Comparison of ENCODE assay signal across 27 mouse cellular contexts in the genomic region with DNA sequence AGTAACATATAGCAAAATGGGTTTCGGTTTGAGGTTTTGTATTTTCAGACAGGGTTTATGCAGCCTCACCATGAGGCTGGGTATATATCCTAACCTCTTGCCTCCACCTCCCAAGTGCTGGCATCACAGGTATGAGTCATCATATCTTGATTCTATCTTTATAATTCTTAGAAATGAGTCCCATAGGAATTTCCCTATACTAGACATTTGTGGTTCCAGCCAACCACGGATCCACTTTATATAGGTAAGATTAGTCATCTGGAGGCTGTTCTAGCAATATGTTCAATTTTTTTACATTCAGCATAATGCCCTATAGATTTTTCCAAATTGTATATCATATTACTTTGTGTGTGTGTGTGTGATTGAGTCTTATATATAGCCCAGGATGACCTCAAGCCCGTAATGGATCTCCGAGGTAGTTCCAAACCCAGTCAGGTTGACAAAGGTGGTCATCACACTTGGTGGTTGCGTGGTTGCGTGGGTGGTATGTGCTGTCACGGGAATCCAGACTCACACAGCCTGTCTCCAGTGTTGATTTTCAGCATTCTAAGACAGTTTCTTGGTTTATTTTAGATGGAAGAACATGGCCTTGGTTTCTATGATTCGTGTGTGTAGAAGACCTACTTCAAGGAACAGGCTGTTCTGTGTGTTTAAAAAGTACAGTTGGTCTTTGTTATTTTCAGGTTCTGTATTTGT. TPM values are rescaled to one million over a fixed set of nuclear protein-coding genes. Genes with fewer than 3 reads are reported as not detected.
A peak's percentile ranks its signal among the peaks of the same experiment; 100 is the strongest.
DNase-seq lines count a peak whose midpoint lies in the region; ATAC-seq and TF ChIP-seq lines count a peak whose summit lies in the region.
"Had no signal": no experiment of that assay in that cellular context is flagged by ENCODE, and none has a peak within 500 bp of the region (broad histone marks: within the 10 kb centered on the region; RNA-seq: fewer than 3 reads in every experiment).

No protein-coding gene starts in this region.

- DNase-seq in left cerebral cortex, adult 2 months (ENCODE audit: extremely low spot score in 1 of 2, low spot score in 2 of 2): peak in 1 of 2 experiments; percentile 32
- no peak for DNase-seq in left cerebral cortex, adult 11 months (ENCODE audit: low spot score)
- no peak for DNase-seq in lung, postnatal 14 days
- DNase-seq in brain, adult 2 months (ENCODE audit: low read depth, low spot score): peak; percentile 58
- DNase-seq in telencephalon, adult 2 months (ENCODE audit: low read depth, low spot score): peak; percentile 45
- no peak for DNase-seq in right cerebral cortex, postnatal 14 days
- DNase-seq: adrenal gland, postnatal 10 days; B cell, adult 2 months; cerebellum, adult 18-20 months; cerebellum, adult 9-11 months; cerebellum, postnatal 36 days; gastrocnemius, postnatal 14 days; heart, adult 2 months; heart, postnatal 14 days had no signal

- ATAC-seq in lung, embryonic 16.5 days (ENCODE audit: low read depth): 0 out of 2 replicates have a peak, but pooled peaks have one; percentile 7
- ATAC-seq: CD4-positive, CD25-positive, alpha-beta regulatory T cell, adult 4 months; forebrain, embryonic 16.5 days; hindbrain, postnatal 0 days had no signal

- no peaks in the 10 kb centered on the region for H3K36me3 ChIP-seq in lung, embryonic 16.5 days (ENCODE audit: control insufficient read depth, insufficient read depth, low read length)
- H3K36me3 ChIP-seq: embryonic facial prominence, embryonic 13.5 days; forebrain, embryonic 12.5 days; heart, embryonic 15.5 days; hindbrain, embryonic 13.5 days had no signal

- WGBS in lung, embryonic 16.5 days: 91% methylated on average over 8 of the region's 8 CpGs

- no peaks in the 10 kb centered on the region for H3K27me3 ChIP-seq in lung, embryonic 16.5 days (ENCODE audit: control insufficient read depth, insufficient read depth, low read depth, low read length)
- H3K27me3 ChIP-seq: embryonic facial prominence, embryonic 13.5 days; forebrain, embryonic 12.5 days; heart, embryonic 15.5 days; hindbrain, embryonic 13.5 days had no signal

- no peak overlapping the region for H3K9ac ChIP-seq in lung, embryonic 16.5 days (ENCODE audit: low read length)
- H3K9ac ChIP-seq: embryonic facial prominence, embryonic 13.5 days; forebrain, embryonic 12.5 days; heart, embryonic 15.5 days; hindbrain, embryonic 13.5 days had no signal

- intact Hi-C loops in left cerebral cortex, adult 2 months (cut with DNase I): no loop called here

- H3K9me3 ChIP-seq in lung, embryonic 16.5 days (ENCODE audit: control insufficient read depth, low read length): no peaks in the 10 kb centered on the region
- H3K9me3 ChIP-seq: embryonic facial prominence, embryonic 13.5 days; forebrain, embryonic 12.5 days; G1E; heart, embryonic 15.5 days; hindbrain, embryonic 13.5 days had no signal

- no peak overlapping the region for H3K4me2 ChIP-seq in lung, embryonic 16.5 days (ENCODE audit: low read depth, low read length)
- H3K4me2 ChIP-seq: embryonic facial prominence, embryonic 13.5 days; forebrain, embryonic 12.5 days; heart, embryonic 11.5 days; heart, embryonic 15.5 days; hindbrain, embryonic 13.5 days had no signal

- H3K4me1 ChIP-seq in lung, embryonic 16.5 days (replicated peaks; ENCODE audit: control insufficient read depth, insufficient read depth, low read length): no peaks in the 10 kb centered on the region
- H3K4me1 ChIP-seq: embryonic facial prominence, embryonic 13.5 days; forebrain, embryonic 12.5 days; heart, embryonic 15.5 days; hindbrain, embryonic 13.5 days had no signal

- no peak overlapping the region for H3K4me3 ChIP-seq in left cerebral cortex, adult 2 months
- H3K4me3 ChIP-seq in lung, embryonic 16.5 days (ENCODE audit: low read length): no peak overlapping the region
- H3K4me3 ChIP-seq: embryonic facial prominence, embryonic 13.5 days; forebrain, embryonic 12.5 days; heart, adult 2 months; heart, embryonic 15.5 days; hindbrain, embryonic 13.5 days had no signal

- no peak for TF ChIP-seq CTCF in left cerebral cortex, adult 2 months (IDR thresholded peaks at IDR 0.05)

- peak overlapping the region; percentile 76 for H3K27ac ChIP-seq in left cerebral cortex, adult 2 months
- no peak overlapping the region for H3K27ac ChIP-seq in lung, embryonic 16.5 days (ENCODE audit: low read length)
- H3K27ac ChIP-seq: embryonic facial prominence, embryonic 13.5 days; forebrain, embryonic 12.5 days; heart, adult 2 months; heart, embryonic 15.5 days; hindbrain, embryonic 13.5 days; hindbrain, postnatal 0 days had no signal

RNA-seq across cellular contexts. Expression of a gene that starts 8.5 kb away (rescaled TPM):
- total RNA-seq in left cerebral cortex, adult 2 months (2021): 10 to 100 TPM; 27.7 to 29.5 TPM
- 16.0 TPM in 2 replicates for polyA plus RNA-seq in lung, embryonic 16.5 days (2015; fragmentation: Nextera tagmentation; extraction: Ambion mirVana)

RNA-seq across cellular contexts. Expression of a gene that starts 14.5 kb away (rescaled TPM):
- total RNA-seq in left cerebral cortex, adult 2 months (2021): 10 to 100 TPM; 39.5 to 44.5 TPM
- polyA plus RNA-seq in lung, embryonic 16.5 days (2015; fragmentation: Nextera tagmentation; extraction: Ambion mirVana): 60.9 and 64.5 TPM in 2 replicates

RNA-seq across cellular contexts. Expression of a gene that starts 29.9 kb away (rescaled TPM):
- not detected for total RNA-seq in left cerebral cortex, adult 2 months (2021)
- not detected in 2 replicates for polyA plus RNA-seq in lung, embryonic 16.5 days (2015; fragmentation: Nextera tagmentation; extraction: Ambion mirVana)
- total RNA-seq: adrenal gland, postnatal 10 days; G1E; gastrocnemius, adult 18-20 months; gastrocnemius, postnatal 14 days; heart, adult 2 months; heart, postnatal 14 days; hematopoietic stem cell, adult 5-6 weeks; hindbrain, postnatal 0 days had no signal
- polyA plus RNA-seq: CD4-positive, CD25-positive, alpha-beta regulatory T cell, adult 4 months; embryonic facial prominence, embryonic 13.5 days; forebrain, embryonic 12.5 days; forebrain, embryonic 16.5 days; G1E; gonadal fat pad, adult 2 months; heart, adult 2 months; heart, embryonic 11.5 days; heart, embryonic 15.5 days; hindbrain, embryonic 13.5 days; hindbrain, postnatal 0 days had no signal

Comparison
In these comparisons a context has a peak if more than half of its experiments do, and no peak if none do; other contexts are left out.
1. DNase-seq: peak in brain, adult 2 months (single experiment) and telencephalon, adult 2 months (single experiment); none in left cerebral cortex, adult 11 months (single experiment), lung, postnatal 14 days (single experiment) and right cerebral cortex, postnatal 14 days (single experiment).